Mouse (Mus musculus) liver, embryonic 18 days (tissue): Measurements from ENCODE around the gene Gm5065. TPM values are rescaled to one million over a fixed set of nuclear protein-coding genes. Genes with fewer than 3 reads are reported as not detected.

Experiments used
- polyA plus RNA-seq: library from polyadenylated mRNA; depleted of rRNA; stranded (reverse); fragments of >200 nt; gene quantifications from 2 replicates; pipeline ENCODE4 v1.2.3, GENCODE M21; 2012; rRNA removed

Gene Gm5065
- polyA plus RNA-seq, result not detected in 2 replicates

GRCm38 (mm10) chr7:5350237-5350636 lies at the start of gene Gm5065:
TSS of gene Gm5065 (plus strand) at chr7:5350537.

GRCm38 (mm10) chr7:5350935-5351334 lies 598 bp downstream of the Gm5065 start, which contains the start of gene Nlrp2:
TSS of gene Nlrp2 (minus strand) at chr7:5351035.

Other genes starting within 250 kb of the Gm5065 start
- gene Rfpl4, start 233.6 kb upstream of the Gm5065 start, polyA plus RNA-seq, result not detected in 2 replicates
- gene Rasl2-9, start 224.6 kb upstream of the Gm5065 start, polyA plus RNA-seq, result 0.56 and 0.59 TPM in 2 replicates
- gene Vmn1r55, start 200.9 kb upstream of the Gm5065 start, polyA plus RNA-seq, result not detected in 2 replicates
- not detected in 2 replicates for gene Vmn1r56, start 153.8 kb upstream of the Gm5065 start, polyA plus RNA-seq
- not detected in 2 replicates for gene Vmn1r57, start 132.0 kb upstream of the Gm5065 start, polyA plus RNA-seq
- gene Nlrp2, start 498 bp downstream of the Gm5065 start, polyA plus RNA-seq, result not detected in 2 replicates
- not detected in 2 replicates for gene Vmn1r58, start 62.9 kb downstream of the Gm5065 start, polyA plus RNA-seq
- gene Vmn1r59, start 106.2 kb downstream of the Gm5065 start, polyA plus RNA-seq, result not detected in 2 replicates
- gene Vmn2r28, start 143.4 kb downstream of the Gm5065 start, polyA plus RNA-seq, result not detected in 2 replicates
- not detected in 2 replicates for gene Vmn1r60, start 196.8 kb downstream of the Gm5065 start, polyA plus RNA-seq